Mouse (Mus musculus): ENCODE data around the gene Pdcd2l. TPM values are rescaled to one million over a fixed set of nuclear protein-coding genes. Genes with fewer than 3 reads are reported as not detected.
"Not testable (repeated sequence)": the region's sequence is repeated elsewhere in the genome, so short reads cannot be mapped to it uniquely, and the experiment has no call there.

Gene Pdcd2l
- polyA plus RNA-seq, 1 experiment from 2014 or later, result 46.7 TPM

GRCm38 (mm10) chr7:34198346-34198745 lies 1.9 kb upstream of the Pdcd2l start:
- H3K36me3 ChIP-seq (ENCODE audit: control insufficient read depth, insufficient read depth, low read length), result peaks cover 30% of the 10 kb centered on the region
- H3K4me1 ChIP-seq (ENCODE audit: control insufficient read depth, insufficient read depth, low read length), result peaks cover 4% of the 10 kb centered on the region; the same call in 1 of the 2 replicates
- WGBS (ENCODE audit: insufficient replicate concordance), result 44% methylated on average over 3 of the region's 3 CpGs
- no peak for ATAC-seq (replicated peaks; ENCODE audit: insufficient number of reproducible peaks, low FRiP score, low TSS enrichment)
- no peaks in the 10 kb centered on the region for H3K9me3 ChIP-seq (replicated peaks; ENCODE audit: control insufficient read depth, low read length)
- no peak overlapping the region for H3K9ac ChIP-seq (ENCODE audit: low read depth, low read length)
- H3K4me2 ChIP-seq, result no peak overlapping the region
- H3K4me3 ChIP-seq (ENCODE audit: low read depth, low read length), result no peak overlapping the region
- no peak overlapping the region for H3K27ac ChIP-seq (ENCODE audit: low read depth, low read length)
- H3K27me3 ChIP-seq (ENCODE audit: control insufficient read depth, insufficient read depth, low read length), result no peaks in the 10 kb centered on the region

DNA sequence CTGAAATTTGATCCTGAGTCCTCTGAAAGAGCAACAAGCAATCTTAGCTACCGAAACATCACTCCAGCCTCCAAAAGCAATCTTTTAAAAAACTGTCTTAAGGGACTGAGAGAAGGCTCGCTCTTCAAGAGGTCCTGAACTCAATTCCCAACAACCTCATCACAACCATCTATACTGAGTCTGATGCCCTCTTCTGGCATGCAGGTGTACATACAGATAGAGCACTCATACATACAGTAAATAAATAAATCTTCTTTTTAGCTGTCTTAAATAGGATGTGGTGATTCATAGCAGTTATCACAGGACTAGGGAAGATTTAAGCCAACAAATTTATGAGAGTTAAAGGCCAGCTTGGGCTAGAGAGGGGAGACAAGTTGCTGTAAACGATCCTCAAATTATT lies 829 bp downstream of the Pdcd2l start:
- Histone ChIP-seq H3K4me2 (peak overlapping the region; percentile 85), H3K4me1 (ENCODE audit: control insufficient read depth, insufficient read depth, low read length) (peaks cover 4% of the 10 kb centered on the region; the same call in 1 of the 2 replicates), H3K27ac (ENCODE audit: low read depth, low read length) (0 out of 2 replicates have a peak overlapping the region, but pooled peaks have one; percentile 76), H3K9ac (ENCODE audit: low read depth, low read length) (peak overlapping the region; percentile 92), H3K36me3 (ENCODE audit: control insufficient read depth, insufficient read depth, low read length) (peaks cover 7% of the 10 kb centered on the region), H3K27me3 (ENCODE audit: control insufficient read depth, insufficient read depth, low read length) (no peaks in the 10 kb centered on the region), H3K9me3 (replicated peaks; ENCODE audit: control insufficient read depth, low read length) (no peaks in the 10 kb centered on the region), H3K4me3 (ENCODE audit: low read depth, low read length) (peak overlapping the region; percentile 98)
- ATAC-seq (replicated peaks; ENCODE audit: insufficient number of reproducible peaks, low FRiP score, low TSS enrichment), result no peak
- 52% methylated on average over 3 of the region's 3 CpGs for WGBS (ENCODE audit: insufficient replicate concordance)

DNA sequence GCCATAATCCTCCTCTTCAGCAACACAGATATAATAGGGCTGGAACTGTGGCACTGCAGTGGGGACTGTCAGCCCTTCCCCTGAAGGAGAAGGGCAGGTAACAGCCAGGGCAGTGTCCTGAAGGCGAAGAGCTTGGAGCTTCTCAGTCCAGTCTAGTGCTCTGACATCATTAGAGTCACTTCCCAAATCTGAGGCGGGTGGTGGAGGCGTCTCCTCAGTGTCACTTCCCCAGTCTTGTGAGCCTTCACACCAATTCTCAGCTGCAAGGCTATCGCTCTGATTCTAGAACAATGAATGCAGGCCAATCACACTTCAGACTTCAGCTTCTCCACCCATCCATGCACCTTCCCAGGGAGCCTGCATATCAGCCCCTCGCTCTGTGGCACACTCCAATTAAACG lies 3.6 kb downstream of the Pdcd2l start:
- WGBS (ENCODE audit: insufficient replicate concordance), result 88% methylated on average over 6 of the region's 6 CpGs

GRCm38 (mm10) chr7:34189376-34189989 lies 7.0 kb downstream of the Pdcd2l start:
- WGBS (ENCODE audit: insufficient replicate concordance), result 86% methylated on average over 12 of the region's 12 CpGs
- Histone ChIP-seq H3K27ac (ENCODE audit: low read depth, low read length) (no peak overlapping the region), H3K27me3 (ENCODE audit: control insufficient read depth, insufficient read depth, low read length) (no peaks in the 10 kb centered on the region), H3K9ac (ENCODE audit: low read depth, low read length) (no peak overlapping the region), H3K4me3 (ENCODE audit: low read depth, low read length) (no peak overlapping the region), H3K4me2 (no peak overlapping the region), H3K36me3 (ENCODE audit: control insufficient read depth, insufficient read depth, low read length) (peaks cover 33% of the 10 kb centered on the region), H3K4me1 (ENCODE audit: control insufficient read depth, insufficient read depth, low read length) (no peaks in the 10 kb centered on the region), H3K9me3 (replicated peaks; ENCODE audit: control insufficient read depth, low read length) (no peaks in the 10 kb centered on the region)
- no peak for ATAC-seq (replicated peaks; ENCODE audit: insufficient number of reproducible peaks, low FRiP score, low TSS enrichment)

More for the DNA sequence above, 3.6 kb downstream of the Pdcd2l start:
- Histone ChIP-seq H3K9me3 (replicated peaks; ENCODE audit: control insufficient read depth, low read length) (no peaks in the 10 kb centered on the region), H3K36me3 (ENCODE audit: control insufficient read depth, insufficient read depth, low read length) (peaks cover 17% of the 10 kb centered on the region), H3K4me3 (ENCODE audit: low read depth, low read length) (no peak overlapping the region), H3K4me2 (no peak overlapping the region), H3K4me1 (ENCODE audit: control insufficient read depth, insufficient read depth, low read length) (peaks cover 4% of the 10 kb centered on the region; the same call in 1 of the 2 replicates), H3K27ac (ENCODE audit: low read depth, low read length) (no peak overlapping the region), H3K27me3 (ENCODE audit: control insufficient read depth, insufficient read depth, low read length) (no peaks in the 10 kb centered on the region), H3K9ac (ENCODE audit: low read depth, low read length) (no peak overlapping the region)
- no peak for ATAC-seq (replicated peaks; ENCODE audit: insufficient number of reproducible peaks, low FRiP score, low TSS enrichment)

- Histone ChIP-seq H3K27me3 (ENCODE audit: control insufficient read depth, insufficient read depth, low read length) (no peaks in the 10 kb centered on the region), H3K9me3 (replicated peaks; ENCODE audit: control insufficient read depth, low read length) (no peaks in the 10 kb centered on the region), H3K27ac (ENCODE audit: low read depth, low read length) (no peak overlapping the region), H3K36me3 (ENCODE audit: control insufficient read depth, insufficient read depth, low read length) (peaks cover 21% of the 10 kb centered on the region), H3K4me3 (ENCODE audit: low read depth, low read length) (no peak overlapping the region), H3K4me2 (no peak overlapping the region), H3K4me1 (ENCODE audit: control insufficient read depth, insufficient read depth, low read length) (no peaks in the 10 kb centered on the region), H3K9ac (ENCODE audit: low read depth, low read length) (no peak overlapping the region)
- 76% methylated on average over 3 of the region's 3 CpGs for WGBS (ENCODE audit: insufficient replicate concordance)
- ATAC-seq (replicated peaks; ENCODE audit: insufficient number of reproducible peaks, low FRiP score, low TSS enrichment), result 0 out of 2 replicates have a peak, but pooled peaks have one; percentile 7
Observed at GRCm38 (mm10) chr7:34183794-34184193, 12.7 kb downstream of the Pdcd2l start.

- Histone ChIP-seq H3K9ac (ENCODE audit: low read depth, low read length) (no peak overlapping the region), H3K4me3 (ENCODE audit: low read depth, low read length) (no peak overlapping the region), H3K27ac (ENCODE audit: low read depth, low read length) (no peak overlapping the region), H3K36me3 (ENCODE audit: control insufficient read depth, insufficient read depth, low read length) (peaks cover 21% of the 10 kb centered on the region), H3K9me3 (replicated peaks; ENCODE audit: control insufficient read depth, low read length) (no peaks in the 10 kb centered on the region), H3K27me3 (ENCODE audit: control insufficient read depth, insufficient read depth, low read length) (no peaks in the 10 kb centered on the region), H3K4me1 (ENCODE audit: control insufficient read depth, insufficient read depth, low read length) (no peaks in the 10 kb centered on the region), H3K4me2 (no peak overlapping the region)
- 85% methylated on average over 13 of the region's 13 CpGs for WGBS (ENCODE audit: insufficient replicate concordance)
- ATAC-seq (replicated peaks; ENCODE audit: insufficient number of reproducible peaks, low FRiP score, low TSS enrichment), result 0 out of 2 replicates have a peak, but pooled peaks have one; percentile 49
Observed at GRCm38 (mm10) chr7:34183356-34183755, 13.1 kb downstream of the Pdcd2l start.

- not testable (repeated sequence) for H3K9ac ChIP-seq (ENCODE audit: low read depth, low read length); H3K4me2 ChIP-seq; H3K27ac ChIP-seq (ENCODE audit: low read depth, low read length); H3K36me3 ChIP-seq (ENCODE audit: control insufficient read depth, insufficient read depth, low read length); H3K4me1 ChIP-seq (ENCODE audit: control insufficient read depth, insufficient read depth, low read length); H3K9me3 ChIP-seq (replicated peaks; ENCODE audit: control insufficient read depth, low read length); H3K4me3 ChIP-seq (ENCODE audit: low read depth, low read length); H3K27me3 ChIP-seq (ENCODE audit: control insufficient read depth, insufficient read depth, low read length); ATAC-seq (replicated peaks; ENCODE audit: insufficient number of reproducible peaks, low FRiP score, low TSS enrichment)
- 80% methylated on average over 6 of the region's 6 CpGs for WGBS (ENCODE audit: insufficient replicate concordance)
Observed at GRCm38 (mm10) chr7:34176241-34176640, 20.2 kb downstream of the Pdcd2l start.

DNA sequence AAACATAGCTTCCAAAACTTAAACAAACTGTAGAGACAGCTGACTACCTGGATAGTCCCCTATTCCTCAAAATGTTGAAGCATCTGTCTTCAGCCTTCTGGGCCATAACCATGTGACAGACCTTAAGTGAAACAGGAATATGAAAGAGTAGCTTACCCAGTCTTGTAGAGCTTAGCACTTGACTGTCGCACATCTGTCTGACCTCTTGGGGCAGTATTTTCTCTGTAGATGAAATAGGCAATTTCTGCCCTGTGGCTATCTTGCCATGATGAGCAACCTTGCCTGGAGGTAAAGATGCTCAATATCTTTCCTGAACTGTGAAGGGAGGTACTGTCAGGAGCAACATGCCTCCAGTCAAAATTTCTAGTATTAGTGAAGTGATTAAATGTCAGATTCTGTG lies 24.2 kb downstream of the Pdcd2l start:
- Histone ChIP-seq H3K36me3 (ENCODE audit: control insufficient read depth, insufficient read depth, low read length) (no peaks in the 10 kb centered on the region), H3K4me2 (no peak overlapping the region), H3K9me3 (replicated peaks; ENCODE audit: control insufficient read depth, low read length) (no peaks in the 10 kb centered on the region), H3K4me1 (ENCODE audit: control insufficient read depth, insufficient read depth, low read length) (no peaks in the 10 kb centered on the region), H3K4me3 (ENCODE audit: low read depth, low read length) (no peak overlapping the region), H3K27me3 (ENCODE audit: control insufficient read depth, insufficient read depth, low read length) (no peaks in the 10 kb centered on the region), H3K27ac (ENCODE audit: low read depth, low read length) (no peak overlapping the region), H3K9ac (ENCODE audit: low read depth, low read length) (no peak overlapping the region)
- WGBS (ENCODE audit: insufficient replicate concordance), result 55% methylated on average over 1 of the region's 1 CpGs
- ATAC-seq (replicated peaks; ENCODE audit: insufficient number of reproducible peaks, low FRiP score, low TSS enrichment), result no peak

- peaks cover 7% of the 10 kb centered on the region; the same call in 1 of the 2 replicates for H3K36me3 ChIP-seq (ENCODE audit: control insufficient read depth, insufficient read depth, low read length)
- H3K27ac ChIP-seq (ENCODE audit: low read depth, low read length), result peak within 1 kb of the TSS; percentile 89
- 66% methylated on average over 3 of the region's 3 CpGs for WGBS (ENCODE audit: insufficient replicate concordance)
- no peaks in the 10 kb centered on the region for H3K9me3 ChIP-seq (replicated peaks; ENCODE audit: control insufficient read depth, low read length)
- H3K4me2 ChIP-seq, result peak within 1 kb of the TSS; percentile 93
- no peak for ATAC-seq (replicated peaks; ENCODE audit: insufficient number of reproducible peaks, low FRiP score, low TSS enrichment)
- H3K4me3 ChIP-seq (ENCODE audit: low read depth, low read length), result peak within 1 kb of the TSS; percentile 98
- H3K4me1 ChIP-seq (ENCODE audit: control insufficient read depth, insufficient read depth, low read length), result no peaks in the 10 kb centered on the region
- peak within 1 kb of the TSS; percentile 98 for H3K9ac ChIP-seq (ENCODE audit: low read depth, low read length)
- no peaks in the 10 kb centered on the region for H3K27me3 ChIP-seq (ENCODE audit: control insufficient read depth, insufficient read depth, low read length)
Observed at GRCm38 (mm10) chr7:34169454-34169853, 27.0 kb downstream of the Pdcd2l start, which contains the start of gene Uba2. Gene Uba2, minus strand, starts transcription at chr7:34169599.

Measured in heart, embryonic 11.5 days (tissue).